Mouse (Mus musculus): ENCODE measurements at regions not wholly inside any gene's neighbourhood (a gene's known extent, or its start where the extent isn't known, plus 50 kb on each side); places are given as distances from the start of the nearest gene placed in this dataset.

DNA sequence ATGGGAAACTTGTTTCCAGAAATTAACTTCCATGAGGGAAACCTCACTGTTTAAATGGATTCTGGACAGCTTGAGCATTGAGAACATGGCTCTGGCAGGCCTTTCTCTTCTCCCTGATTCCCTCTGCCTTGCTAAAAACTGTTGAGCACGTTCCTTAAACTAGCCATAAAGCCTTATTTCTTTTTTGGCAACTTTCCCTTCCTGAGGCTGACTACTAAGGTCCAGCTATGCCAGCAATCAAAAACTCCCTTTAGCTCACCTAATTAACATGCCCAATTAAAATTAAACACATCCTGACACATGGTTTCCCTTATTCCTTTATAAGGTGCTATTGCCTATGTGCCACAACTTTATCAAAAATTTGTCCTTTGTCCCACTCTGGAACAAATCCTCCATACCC lies 199.9 kb downstream of the Gm28710 start:
- no peak for DNase-seq
- TF ChIP-seq POLR2A (IDR thresholded peaks at IDR 0.05; ENCODE audit: low read depth, low read length): no peak
- no peak for TF ChIP-seq CTCF (conservative IDR thresholded peaks at IDR 0.05; ENCODE audit: insufficient read depth, insufficient read length, low read depth, low read length)
- 33% methylated on average over 1 of the region's 1 CpGs for WGBS

DNA sequence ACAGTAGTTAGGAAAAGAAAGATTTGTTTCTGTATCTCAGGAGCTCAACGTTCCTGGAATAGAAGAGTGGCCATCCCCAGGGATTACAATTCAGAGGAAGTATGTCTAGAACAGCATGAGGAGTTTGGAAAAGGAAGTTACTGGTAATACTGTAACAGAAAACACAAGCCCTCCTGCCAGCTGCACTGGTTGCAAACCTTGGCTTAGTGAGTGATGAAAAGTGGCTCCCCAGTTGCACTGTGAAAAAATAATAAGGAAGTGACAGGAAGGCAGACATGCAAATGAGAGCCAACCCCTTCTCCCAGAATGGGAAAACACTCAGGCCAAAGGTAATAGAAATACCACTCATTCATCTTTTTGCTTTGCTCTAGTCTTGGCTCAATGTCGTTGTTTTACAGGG lies 207.6 kb downstream of the Gm28710 start:
- no peak overlapping the region for H3K4me3 ChIP-seq (ENCODE audit: insufficient read depth, low read depth, low read length)
- no peaks in the 10 kb centered on the region for H3K36me3 ChIP-seq (ENCODE audit: control insufficient read depth, insufficient read depth, low read length)
- no peak for TF ChIP-seq CTCF (conservative IDR thresholded peaks at IDR 0.05; ENCODE audit: insufficient read depth, insufficient read length, low read depth, low read length)
- no peak for DNase-seq
- 38% methylated on average over 2 of the region's 2 CpGs for WGBS
- H3K27ac ChIP-seq (ENCODE audit: insufficient read depth, low read depth, low read length): no peak overlapping the region
- H3K4me1 ChIP-seq (ENCODE audit: control insufficient read depth, insufficient read depth, low read length): no peaks in the 10 kb centered on the region
- H3K27me3 ChIP-seq (replicated peaks; ENCODE audit: control insufficient read depth, insufficient read depth, low read length): no peaks in the 10 kb centered on the region

More for the DNA sequence above, 199.9 kb downstream of the Gm28710 start:
- H3K36me3 ChIP-seq (ENCODE audit: control insufficient read depth, insufficient read depth, low read length): no peaks in the 10 kb centered on the region
- H3K27me3 ChIP-seq (replicated peaks; ENCODE audit: control insufficient read depth, insufficient read depth, low read length): no peaks in the 10 kb centered on the region
- H3K4me1 ChIP-seq (ENCODE audit: control insufficient read depth, insufficient read depth, low read length): no peaks in the 10 kb centered on the region
- no peak overlapping the region for H3K4me3 ChIP-seq (ENCODE audit: insufficient read depth, low read depth, low read length)
- no peak overlapping the region for H3K27ac ChIP-seq (ENCODE audit: insufficient read depth, low read depth, low read length)

DNA sequence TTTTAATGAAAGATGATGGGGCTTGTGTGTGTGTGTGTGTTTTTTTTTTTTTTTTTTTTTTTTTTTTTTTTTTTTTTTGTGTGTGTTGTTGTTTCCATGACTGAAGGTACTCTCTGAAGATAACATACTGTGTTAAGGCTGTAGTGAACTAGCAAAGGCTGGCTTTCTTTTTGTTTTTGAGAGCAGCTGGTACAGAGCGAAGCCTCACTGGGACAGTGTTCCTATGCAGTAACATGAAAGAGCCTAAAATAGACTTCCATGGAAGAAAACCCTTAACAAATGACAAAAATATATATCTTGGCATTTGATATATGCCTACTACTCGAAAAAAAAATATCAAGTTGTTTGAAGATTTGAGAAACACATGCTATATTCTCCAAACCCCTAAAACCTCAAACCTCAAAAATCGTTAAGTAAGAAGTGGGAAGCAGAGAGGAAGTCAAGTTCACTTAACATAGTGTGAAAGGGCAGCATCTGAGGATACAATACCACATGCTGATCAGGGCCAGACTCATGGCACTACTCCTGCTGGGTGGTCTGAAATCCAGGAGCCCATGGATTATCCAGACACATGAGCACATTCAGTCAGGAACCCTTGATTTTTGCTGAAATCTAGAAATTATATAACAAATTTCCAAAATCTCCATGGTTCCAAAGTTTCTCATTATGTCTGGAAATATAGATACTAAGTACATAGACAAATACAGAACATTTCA lies 215.4 kb downstream of the Gm28710 start:
- Histone ChIP-seq H3K4me3 (ENCODE audit: insufficient read depth, low read depth, low read length) (no peak overlapping the region), H3K27me3 (replicated peaks; ENCODE audit: control insufficient read depth, insufficient read depth, low read length) (no peaks in the 10 kb centered on the region), H3K27ac (ENCODE audit: insufficient read depth, low read depth, low read length) (no peak overlapping the region), H3K4me1 (ENCODE audit: control insufficient read depth, insufficient read depth, low read length) (no peaks in the 10 kb centered on the region), H3K36me3 (ENCODE audit: control insufficient read depth, insufficient read depth, low read length) (no peaks in the 10 kb centered on the region)
- WGBS: 61% methylated on average over 3 of the region's 3 CpGs
- no peak for TF ChIP-seq POLR2A (IDR thresholded peaks at IDR 0.05; ENCODE audit: low read depth, low read length)
- TF ChIP-seq CTCF (conservative IDR thresholded peaks at IDR 0.05; ENCODE audit: insufficient read depth, insufficient read length, low read depth, low read length): no peak
- no peak for DNase-seq

DNA sequence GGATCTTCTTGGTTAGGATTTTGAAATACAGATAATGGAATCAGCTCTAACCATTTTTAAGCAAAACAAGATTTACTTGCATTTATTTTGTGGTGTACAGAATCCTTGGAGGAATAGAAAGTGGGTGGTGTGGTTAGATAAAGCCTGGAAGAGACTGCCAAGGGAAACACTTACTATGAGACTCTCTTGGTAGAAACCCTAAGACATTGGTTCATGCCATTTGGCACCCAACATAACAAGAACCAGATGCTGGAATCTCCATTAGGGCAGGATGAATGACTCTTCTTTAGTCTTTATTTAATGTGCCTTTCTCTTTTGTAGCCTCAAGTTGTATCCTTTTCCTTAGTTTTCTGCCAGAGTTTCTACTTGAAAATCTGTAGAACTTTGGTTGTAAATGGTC lies 230.0 kb downstream of the Gm28710 start:
- Histone ChIP-seq H3K4me3 (ENCODE audit: insufficient read depth, low read depth, low read length) (no peak overlapping the region), H3K27ac (ENCODE audit: insufficient read depth, low read depth, low read length) (no peak overlapping the region), H3K27me3 (replicated peaks; ENCODE audit: control insufficient read depth, insufficient read depth, low read length) (no peaks in the 10 kb centered on the region), H3K4me1 (ENCODE audit: control insufficient read depth, insufficient read depth, low read length) (no peaks in the 10 kb centered on the region), H3K36me3 (ENCODE audit: control insufficient read depth, insufficient read depth, low read length) (no peaks in the 10 kb centered on the region)
- TF ChIP-seq CTCF (conservative IDR thresholded peaks at IDR 0.05; ENCODE audit: insufficient read depth, insufficient read length, low read depth, low read length) (no peak), POLR2A (IDR thresholded peaks at IDR 0.05; ENCODE audit: low read depth, low read length) (no peak)
- no peak for DNase-seq

DNA sequence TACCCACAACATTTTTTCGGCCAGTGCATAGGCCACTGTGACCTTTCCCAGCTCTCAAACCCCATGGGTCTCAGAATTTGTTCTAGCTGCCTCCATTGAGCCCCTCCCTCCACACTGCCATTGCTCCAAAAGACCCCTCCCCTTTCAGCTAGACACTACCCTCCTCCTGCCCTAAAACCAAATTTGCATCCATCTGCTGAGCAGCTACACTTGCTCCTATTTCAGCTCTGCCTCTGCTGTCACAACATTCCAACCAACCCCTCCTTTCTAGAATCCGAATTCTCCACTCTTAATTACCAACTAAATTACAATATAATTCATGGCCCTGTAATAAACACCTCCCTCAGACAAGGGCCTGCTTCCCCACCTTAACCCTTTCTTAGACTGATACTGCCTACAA lies 262.3 kb downstream of the Gm28710 start:
- H3K27ac ChIP-seq (ENCODE audit: insufficient read depth, low read depth, low read length): no peak overlapping the region
- TF ChIP-seq POLR2A (IDR thresholded peaks at IDR 0.05; ENCODE audit: low read depth, low read length) (no peak), CTCF (conservative IDR thresholded peaks at IDR 0.05; ENCODE audit: insufficient read depth, insufficient read length, low read depth, low read length) (no peak)

DNA sequence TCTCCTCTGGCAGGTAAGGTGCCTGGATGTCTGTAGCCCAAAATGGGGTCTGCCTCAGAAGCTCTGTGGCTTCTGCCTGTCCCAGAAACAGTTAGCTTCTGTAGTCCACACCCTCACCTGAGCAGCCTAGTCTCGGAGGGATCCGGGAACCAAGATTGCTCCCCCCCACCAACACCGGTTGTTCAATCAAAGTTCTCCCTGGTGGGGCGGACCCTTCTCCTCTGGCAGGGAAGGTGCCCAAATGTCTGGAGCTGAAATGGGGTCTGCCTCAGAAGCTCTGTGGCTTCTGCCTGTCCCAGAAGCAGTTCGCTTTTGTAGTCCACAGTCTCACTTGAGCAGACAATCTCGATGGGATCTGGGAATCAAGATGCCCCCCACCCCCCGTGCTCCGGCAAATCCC lies 273.0 kb downstream of the Gm28710 start:
- H3K4me3 ChIP-seq (ENCODE audit: insufficient read depth, low read depth, low read length): no peak overlapping the region
- no peaks in the 10 kb centered on the region for H3K4me1 ChIP-seq (ENCODE audit: control insufficient read depth, insufficient read depth, low read length)
- H3K27me3 ChIP-seq (replicated peaks; ENCODE audit: control insufficient read depth, insufficient read depth, low read length): no peaks in the 10 kb centered on the region
- no peak for DNase-seq
- no peaks in the 10 kb centered on the region for H3K36me3 ChIP-seq (ENCODE audit: control insufficient read depth, insufficient read depth, low read length)
- no peak for TF ChIP-seq CTCF (conservative IDR thresholded peaks at IDR 0.05; ENCODE audit: insufficient read depth, insufficient read length, low read depth, low read length)
- no peak for TF ChIP-seq POLR2A (IDR thresholded peaks at IDR 0.05; ENCODE audit: low read depth, low read length)
- 96% methylated on average over 8 of the region's 8 CpGs for WGBS
- no peak overlapping the region for H3K27ac ChIP-seq (ENCODE audit: insufficient read depth, low read depth, low read length)

More for the DNA sequence above, 262.3 kb downstream of the Gm28710 start:
- H3K4me3 ChIP-seq (ENCODE audit: insufficient read depth, low read depth, low read length): no peak overlapping the region
- no peaks in the 10 kb centered on the region for H3K27me3 ChIP-seq (replicated peaks; ENCODE audit: control insufficient read depth, insufficient read depth, low read length)
- WGBS: 51% methylated on average over 2 of the region's 2 CpGs
- no peak for DNase-seq
- no peaks in the 10 kb centered on the region for H3K4me1 ChIP-seq (ENCODE audit: control insufficient read depth, insufficient read depth, low read length)
- no peaks in the 10 kb centered on the region for H3K36me3 ChIP-seq (ENCODE audit: control insufficient read depth, insufficient read depth, low read length)

DNA sequence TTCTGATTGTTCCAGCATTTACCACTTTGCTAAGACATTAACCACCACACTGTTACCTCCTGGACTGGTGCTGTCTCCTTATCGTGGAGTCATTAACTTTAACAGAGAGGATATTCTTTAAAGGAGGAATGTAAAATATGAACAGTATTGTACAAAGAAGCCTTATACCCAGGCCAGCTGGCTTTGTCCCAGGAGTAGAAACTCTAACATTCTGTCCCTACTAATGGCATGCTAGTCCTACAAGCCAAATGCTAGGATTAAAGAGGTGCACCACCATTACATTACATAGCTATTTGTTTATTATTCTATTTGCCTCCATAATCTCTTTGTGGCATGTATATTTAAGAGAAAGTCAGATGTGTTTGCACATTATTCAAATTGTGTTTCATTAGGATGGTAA lies 288.8 kb downstream of the Gm28710 start:
- TF ChIP-seq POLR2A (IDR thresholded peaks at IDR 0.05; ENCODE audit: low read depth, low read length) (no peak), CTCF (conservative IDR thresholded peaks at IDR 0.05; ENCODE audit: insufficient read depth, insufficient read length, low read depth, low read length) (no peak)
- 42% methylated on average over 1 of the region's 1 CpGs for WGBS

More for the DNA sequence above, 288.8 kb downstream of the Gm28710 start:
- DNase-seq: no peak
- H3K36me3 ChIP-seq (ENCODE audit: control insufficient read depth, insufficient read depth, low read length): no peaks in the 10 kb centered on the region
- H3K4me1 ChIP-seq (ENCODE audit: control insufficient read depth, insufficient read depth, low read length): no peaks in the 10 kb centered on the region
- no peak overlapping the region for H3K27ac ChIP-seq (ENCODE audit: insufficient read depth, low read depth, low read length)
- H3K4me3 ChIP-seq (ENCODE audit: insufficient read depth, low read depth, low read length): no peak overlapping the region
- H3K27me3 ChIP-seq (replicated peaks; ENCODE audit: control insufficient read depth, insufficient read depth, low read length): no peaks in the 10 kb centered on the region
